Mouse (Mus musculus): ENCODE measurements around the gene Prkcb.

Gene Prkcb

GRCm38 (mm10) chr7:122289243-122290111 lies 926 bp downstream of the Prkcb start:
- no peak for DNase-seq (ENCODE audit: low read depth, low spot score)

GRCm38 (mm10) chr7:122290165-122290564 lies 1.6 kb downstream of the Prkcb start:
- no peak for DNase-seq (ENCODE audit: low read depth, low spot score)

- no peak for DNase-seq (ENCODE audit: low read depth, low spot score)
Observed at GRCm38 (mm10) chr7:122290771-122291170, 2.2 kb downstream of the Prkcb start.

GRCm38 (mm10) chr7:122292151-122292550 lies 3.6 kb downstream of the Prkcb start:
- no peak for DNase-seq (ENCODE audit: low read depth, low spot score)

DNA sequence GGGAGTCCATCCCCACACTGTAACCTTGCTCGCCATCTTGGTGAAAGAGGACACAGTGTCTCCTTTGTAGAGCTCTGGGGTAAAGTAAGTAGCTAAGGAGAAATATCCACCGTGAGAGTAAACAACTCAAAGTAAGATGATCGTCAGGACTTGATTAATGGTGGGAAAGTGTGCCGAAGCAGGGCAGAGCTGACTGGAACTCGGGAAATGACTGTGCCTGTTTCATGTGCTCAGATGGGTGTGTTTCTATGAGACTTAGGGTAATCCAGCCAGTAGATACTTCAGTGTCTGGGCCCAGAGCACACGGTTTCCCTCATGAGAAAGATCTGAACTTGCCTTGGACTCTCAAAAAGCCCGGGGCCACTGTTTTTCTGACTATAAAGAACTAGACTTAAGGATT lies 5.6 kb downstream of the Prkcb start:
- no peak for DNase-seq (ENCODE audit: low read depth, low spot score)

DNA sequence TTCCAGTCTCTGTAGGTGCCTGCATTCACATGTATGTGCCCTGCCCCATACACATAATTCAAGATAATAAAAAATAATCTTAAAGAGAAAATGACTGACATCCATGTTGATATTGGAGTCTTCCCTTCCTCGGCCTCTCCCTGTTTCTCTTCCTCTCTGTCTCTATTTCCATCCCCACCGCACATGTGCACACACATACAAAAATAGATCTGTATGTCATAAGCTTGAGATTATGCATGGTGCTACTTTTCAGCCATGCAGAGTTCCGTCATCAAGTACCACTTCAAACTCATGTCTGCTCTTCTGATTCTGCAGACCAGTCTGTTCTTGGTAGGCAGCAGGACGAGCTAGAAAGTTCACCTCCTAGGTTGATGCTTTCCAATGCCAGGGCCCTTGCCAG lies 6.8 kb downstream of the Prkcb start:
- DNase-seq (ENCODE audit: low read depth, low spot score) = no peak

DNA sequence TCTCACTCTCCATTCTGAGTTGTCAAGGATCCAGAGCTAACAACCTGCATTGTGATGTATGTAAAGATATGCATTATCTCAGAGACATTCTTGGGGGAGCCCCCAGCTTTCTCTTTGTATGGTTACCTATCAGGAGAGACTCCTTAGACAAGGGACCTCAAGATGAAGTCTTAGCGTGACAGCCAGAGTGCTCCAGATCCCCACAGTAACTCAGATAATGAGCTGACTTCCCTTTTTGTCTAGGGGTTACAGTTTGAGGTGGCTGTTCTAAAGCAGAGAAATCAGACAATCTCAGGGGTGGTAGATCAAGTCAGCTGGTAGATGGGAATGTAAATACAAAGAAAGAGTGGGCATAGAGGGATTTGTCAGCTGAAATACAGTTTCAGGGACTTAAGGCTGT lies 7.8 kb downstream of the Prkcb start:
- DNase-seq (ENCODE audit: low read depth, low spot score) = no peak

DNA sequence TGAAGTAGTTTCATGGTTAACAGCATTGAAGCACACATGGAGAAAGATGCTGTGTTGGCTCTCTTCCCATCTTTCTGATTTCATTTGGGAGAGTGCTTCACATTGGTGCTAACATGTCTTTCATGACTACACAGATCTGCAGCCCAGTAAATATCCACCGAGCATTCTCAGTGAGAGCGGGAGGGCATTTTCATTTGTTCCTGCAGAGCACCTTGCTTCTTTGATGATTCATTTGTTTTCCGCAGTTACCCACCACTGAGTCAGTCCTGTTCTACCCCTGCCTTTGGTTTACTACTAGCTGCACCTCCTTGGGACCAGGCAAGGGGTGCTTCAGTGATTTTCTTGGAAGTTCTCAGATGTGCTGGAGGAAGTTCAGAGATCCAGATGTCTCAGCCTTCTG lies 8.3 kb downstream of the Prkcb start:
- DNase-seq (ENCODE audit: low read depth, low spot score) = no peak

DNA sequence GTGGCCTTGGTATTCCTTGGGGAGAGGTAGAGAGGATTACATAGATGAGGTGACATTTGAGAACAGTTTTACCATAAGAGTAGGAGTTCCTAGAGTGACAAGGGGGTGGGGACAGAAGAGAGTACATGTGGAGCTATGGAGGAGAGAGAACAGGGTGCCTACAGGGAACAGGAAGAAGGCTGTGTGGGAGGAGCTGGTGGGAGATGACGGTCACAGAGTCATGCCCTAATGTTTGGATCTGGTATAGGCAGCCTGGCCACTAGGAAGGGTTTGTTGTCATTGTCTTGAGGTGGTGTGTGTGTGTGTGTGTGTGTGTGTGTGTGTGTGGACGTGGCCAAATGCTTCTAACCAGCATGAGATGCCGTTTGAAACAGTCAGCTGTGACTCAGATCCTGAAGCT lies 9.1 kb downstream of the Prkcb start:
- DNase-seq (ENCODE audit: low read depth, low spot score) = no peak

GRCm38 (mm10) chr7:122298715-122299114 lies 10.2 kb downstream of the Prkcb start:
- DNase-seq (ENCODE audit: low read depth, low spot score) = no peak

- DNase-seq (ENCODE audit: low read depth, low spot score) = no peak
Observed at GRCm38 (mm10) chr7:122300538-122300937, 12.0 kb downstream of the Prkcb start.

- DNase-seq (ENCODE audit: low read depth, low spot score) = no peak
Observed at GRCm38 (mm10) chr7:122302538-122302937, 14.0 kb downstream of the Prkcb start.

- no peak for DNase-seq (ENCODE audit: low read depth, low spot score)
Observed at GRCm38 (mm10) chr7:122303988-122304387, 15.4 kb downstream of the Prkcb start.

DNA sequence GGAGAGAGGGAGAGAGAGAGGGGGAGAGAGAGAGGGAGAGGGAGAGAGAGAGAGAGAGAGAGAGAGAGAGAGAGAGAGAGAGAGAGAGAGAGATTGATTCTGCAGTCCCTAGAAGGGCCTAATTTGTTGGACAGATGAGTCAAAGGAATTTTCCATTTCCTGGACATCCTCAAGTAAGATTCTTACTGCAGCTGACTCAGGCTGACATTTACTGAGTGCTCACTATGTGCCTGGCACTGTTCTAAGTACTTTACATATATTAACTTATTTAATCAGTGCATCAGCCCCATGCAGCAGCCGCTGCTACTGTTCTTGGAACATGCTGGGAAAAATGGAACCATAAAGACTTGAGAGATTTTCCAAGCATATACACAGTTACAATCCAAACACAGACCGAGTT lies 16.0 kb downstream of the Prkcb start:
- no peak for DNase-seq (ENCODE audit: low read depth, low spot score)

- no peak for DNase-seq (ENCODE audit: low read depth, low spot score)
Observed at GRCm38 (mm10) chr7:122307241-122307640, 18.7 kb downstream of the Prkcb start.

DNA sequence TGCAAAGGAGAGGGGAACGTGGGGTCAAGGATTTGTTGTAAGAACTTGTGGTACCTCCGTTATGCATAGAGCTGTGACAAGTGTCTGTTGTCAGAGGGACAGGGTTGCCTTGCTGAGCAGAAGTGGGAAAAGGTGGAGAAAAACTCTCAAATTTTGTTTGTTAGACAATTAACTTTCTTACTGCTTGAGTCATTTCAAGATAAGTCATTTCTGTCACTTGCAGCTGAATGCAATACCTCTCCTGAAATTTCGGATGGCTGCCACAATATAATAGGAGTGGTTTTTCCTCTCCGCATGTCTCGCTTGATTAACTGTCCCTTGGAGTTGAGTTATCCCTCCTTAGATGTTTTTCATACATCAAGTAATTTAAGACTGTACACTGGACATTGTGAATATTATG lies 20.1 kb downstream of the Prkcb start:
- no peak for DNase-seq (ENCODE audit: low read depth, low spot score)

DNA sequence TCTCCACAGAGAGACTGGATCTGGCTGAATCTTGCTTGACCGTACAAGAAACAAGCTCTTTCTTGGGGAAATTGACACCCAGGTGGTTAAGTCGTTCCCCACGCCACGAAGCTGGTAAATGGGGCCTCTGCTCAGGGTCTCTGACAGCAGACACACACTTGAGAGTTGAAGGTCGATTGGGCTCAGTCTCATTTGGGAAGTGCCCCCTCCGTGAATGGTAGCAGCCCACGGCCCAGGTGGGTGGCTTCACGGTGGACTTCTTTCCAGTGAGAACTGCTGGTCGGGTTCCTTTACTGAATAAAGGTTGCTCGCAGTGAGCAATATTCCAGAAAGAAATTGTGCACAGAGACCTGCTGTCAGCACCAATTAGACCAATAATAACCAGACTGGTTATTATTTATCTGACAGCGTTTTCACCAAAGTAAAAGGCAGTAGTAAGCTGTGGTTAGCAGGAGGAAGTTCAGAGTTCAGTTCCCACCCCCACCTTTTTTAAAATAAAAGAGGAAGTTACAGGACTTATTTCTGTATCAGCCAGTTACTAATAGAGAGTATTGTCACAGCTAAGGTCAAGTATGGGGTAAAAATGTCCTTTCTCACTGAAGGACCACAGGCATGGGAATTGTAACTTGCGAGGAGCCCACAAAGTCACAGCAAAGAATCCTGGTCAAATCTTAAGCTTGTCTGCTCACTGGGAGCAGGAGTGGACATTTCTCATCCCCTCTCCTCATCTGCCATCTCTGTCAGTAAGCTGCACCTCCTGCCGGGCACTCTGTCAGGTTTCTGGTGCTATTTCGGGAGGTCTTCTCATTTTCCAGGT lies 21.6 kb downstream of the Prkcb start:
- DNase-seq (ENCODE audit: low read depth, low spot score) = no peak

GRCm38 (mm10) chr7:122310726-122311018 lies 22.1 kb downstream of the Prkcb start:
- DNase-seq (ENCODE audit: low read depth, low spot score) = no peak

DNA sequence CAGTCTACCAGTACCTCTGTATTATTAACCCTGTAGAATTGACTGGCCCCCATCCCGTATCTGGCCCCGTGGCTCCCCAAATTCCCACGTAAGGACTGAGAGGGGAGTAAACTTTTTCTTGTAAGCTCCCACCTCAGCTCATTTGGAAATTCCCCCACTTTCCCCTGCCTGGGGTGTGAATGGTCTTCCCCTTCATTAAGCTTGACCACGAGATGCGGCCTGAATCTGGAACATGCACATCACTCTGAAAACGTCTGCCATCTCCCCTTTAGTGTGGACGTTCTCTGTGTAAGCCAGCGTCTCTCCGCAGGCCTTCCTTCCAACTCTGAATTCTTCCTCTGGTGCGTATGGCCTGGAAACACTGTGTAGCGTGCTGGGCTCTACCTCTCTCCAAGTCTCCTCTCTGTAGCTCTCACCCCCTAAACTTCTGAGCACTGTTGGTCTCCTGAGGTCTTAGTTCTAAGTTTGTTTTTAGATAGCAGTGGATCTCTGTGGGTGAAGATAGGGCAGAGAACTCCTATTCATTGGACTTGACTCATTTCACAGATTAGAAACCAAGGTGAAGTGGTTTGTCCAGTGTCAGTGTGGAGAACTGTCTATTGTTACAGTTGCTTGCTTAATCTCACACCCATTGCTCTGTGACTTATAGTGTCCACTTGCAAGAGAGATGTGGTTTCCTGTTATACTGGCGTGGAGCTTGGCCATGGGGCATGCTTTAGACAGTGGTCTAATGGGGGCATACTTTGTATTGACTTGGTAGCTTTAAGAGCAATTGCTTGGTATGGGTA lies 25.3 kb downstream of the Prkcb start:
- no peak for DNase-seq (ENCODE audit: low read depth, low spot score)

GRCm38 (mm10) chr7:122315720-122316331 lies 27.3 kb downstream of the Prkcb start:
- no peak for DNase-seq (ENCODE audit: low read depth, low spot score)

DNA sequence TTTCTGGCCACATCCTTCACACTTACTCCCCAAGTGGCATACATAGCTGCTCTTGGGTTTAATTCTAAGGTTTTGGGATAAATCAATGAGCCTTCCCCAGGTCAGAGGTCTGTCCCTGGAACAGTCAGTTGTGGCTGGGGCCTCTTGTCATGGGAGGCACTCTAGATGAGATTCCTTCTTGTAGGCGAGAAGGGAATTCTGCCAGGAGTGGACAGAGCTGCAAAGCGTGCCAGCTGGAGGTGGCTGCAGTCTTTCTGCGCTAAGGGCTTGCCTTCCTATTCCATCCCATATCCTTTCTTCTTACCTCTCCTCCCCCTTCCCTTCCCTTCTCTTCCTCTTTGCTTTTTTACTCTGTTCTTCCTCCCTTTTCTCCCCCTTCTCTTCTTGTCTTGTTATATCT lies 28.1 kb downstream of the Prkcb start:
- no peak for DNase-seq (ENCODE audit: low read depth, low spot score)

- DNase-seq (ENCODE audit: low read depth, low spot score) = no peak
Observed at GRCm38 (mm10) chr7:122317485-122317884, 28.9 kb downstream of the Prkcb start.

Measured in brain, embryonic 18.5 days (tissue).